Mouse (Mus musculus) embryo, embryonic 11.5 days (tissue): ENCODE results near the gene Lzic.
A peak's percentile ranks its signal among the peaks of the same experiment; 100 is the strongest.

Experiments
- DNase-seq: peaks from one replicate; pipeline ENCODE4 v3.0.0-alpha.2; 2012; ENCODE audit warnings: low read depth, low spot score

Lzic gene

GRCm38 (mm10) chr4:149526330-149526729 lies 41.3 kb downstream of the Lzic start:
- no peak for DNase-seq

- DNase-seq: no peak
Measured at GRCm38 (mm10) chr4:149527621-149528354, 42.8 kb downstream of the Lzic start.

- no peak for DNase-seq
Measured at GRCm38 (mm10) chr4:149529691-149530090, 44.7 kb downstream of the Lzic start.

- no peak for DNase-seq
Measured at GRCm38 (mm10) chr4:149539441-149539840, 54.4 kb downstream of the Lzic start.

- DNase-seq: no peak
Measured at GRCm38 (mm10) chr4:149541935-149542334, 56.9 kb downstream of the Lzic start.

- DNase-seq: no peak
Measured at GRCm38 (mm10) chr4:149542431-149542830, 57.4 kb downstream of the Lzic start.

GRCm38 (mm10) chr4:149542927-149543553 lies 58.0 kb downstream of the Lzic start:
- DNase-seq: peak; percentile 79

GRCm38 (mm10) chr4:149544892-149545291 lies 59.9 kb downstream of the Lzic start:
- DNase-seq: no peak
